Mouse (Mus musculus) ES-E14 (cell line): ENCODE results near the gene Tbl1x.

ENCODE experiments used
- HCFC1 ChIP-seq: IDR thresholded peaks from 2 replicates; pipeline ENCODE4 v1.6.1; 2012; ENCODE audit warnings: low read length, inconsistent platforms, borderline replicate concordance; ENCODE audit not compliant: insufficient read depth
- ZNF384 ChIP-seq: IDR thresholded peaks from 2 replicates; pipeline ENCODE4 v1.6.1; 2012; ENCODE audit warnings: low read depth, low read length, inconsistent platforms

GRCm38 (mm10) chrX:77509776-77510175, 1.0 kb upstream of the Tbl1x start:
- TF ChIP-seq ZNF384 (no peak), HCFC1 (no peak)
